Comparison of ENCODE assay signal across 9 mouse cellular contexts in the genomic region with DNA sequence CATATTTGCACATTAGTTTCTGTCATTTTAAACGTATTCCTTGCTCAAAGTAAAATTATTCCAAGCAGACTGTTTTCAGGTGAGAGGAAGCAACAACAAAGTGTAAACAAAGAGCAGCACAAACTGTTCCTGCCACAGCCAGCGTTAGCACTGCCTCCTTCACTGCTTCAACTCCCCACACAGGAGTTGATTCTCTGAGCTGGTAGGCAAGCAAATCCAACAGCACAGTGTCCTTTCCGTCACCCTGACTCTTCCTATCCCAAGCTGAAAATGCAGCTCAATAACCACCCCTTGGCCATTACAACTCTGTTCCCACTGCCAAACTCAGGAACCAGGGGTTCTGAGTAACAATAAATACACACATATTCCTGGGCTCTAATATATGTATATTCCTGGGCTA. TPM values are rescaled to one million over a fixed set of nuclear protein-coding genes. Genes with fewer than 3 reads are reported as not detected.
DNase-seq lines count a peak whose midpoint lies in the region; ATAC-seq lines count a peak whose summit lies in the region.
"Had no signal": no experiment of that assay in that cellular context is flagged by ENCODE, and none has a peak within 500 bp of the region (broad histone marks: within the 10 kb centered on the region; RNA-seq: fewer than 3 reads in every experiment).

No protein-coding gene starts in this region.

- DNase-seq in heart, postnatal 25 days (ENCODE audit: low spot score) = no peak
- peak; percentile 30 for DNase-seq in adipocyte (ENCODE audit: low spot score)
- peak; percentile 14 for DNase-seq in heart, postnatal 4 days
- DNase-seq in midbrain, embryonic 11.5 days (ENCODE audit: low spot score, missing footprints) = peak; percentile 89
- DNase-seq in cerebellum, adult 11-12 months = no peak
- no peak for DNase-seq in adrenal gland, adult 18-20 months (ENCODE audit: low spot score in 2 of 2)

- H3K4me1 ChIP-seq in heart, embryonic 11.5 days (ENCODE audit: control insufficient read depth, insufficient read depth, low read length) = peaks cover 18% of the 10 kb centered on the region
- peaks cover 16% of the 10 kb centered on the region for H3K4me1 ChIP-seq in midbrain, embryonic 11.5 days (ENCODE audit: control insufficient read depth, insufficient read depth, low read length)

- intact Hi-C loops in heart, postnatal 25 days (cut with DNase I) = loop anchor here (5.0 kb wide), 1 partner anchor 36 kb away; no protein-coding TSS in a partner anchor

- peak overlapping the region; percentile 48 for H3K4me3 ChIP-seq in heart, embryonic 11.5 days (ENCODE audit: low read depth, low read length)
- peak overlapping the region; percentile 10; the same call in 1 of the 2 replicates for H3K4me3 ChIP-seq in midbrain, embryonic 11.5 days (ENCODE audit: low read depth, low read length)

- WGBS in heart, embryonic 11.5 days (ENCODE audit: insufficient replicate concordance) = 14% methylated on average over 3 of the region's 3 CpGs
- WGBS in midbrain, embryonic 11.5 days = 25% methylated on average over 3 of the region's 3 CpGs

- H3K9me3 ChIP-seq in heart, embryonic 11.5 days (replicated peaks; ENCODE audit: control insufficient read depth, low read length) = no peaks in the 10 kb centered on the region
- H3K9me3 ChIP-seq in midbrain, embryonic 11.5 days (ENCODE audit: control insufficient read depth, low read length) = no peaks in the 10 kb centered on the region

- H3K27me3 ChIP-seq in heart, embryonic 11.5 days (ENCODE audit: control insufficient read depth, insufficient read depth, low read length) = no peaks in the 10 kb centered on the region
- no peaks in the 10 kb centered on the region; the same call in 1 of the 2 replicates for H3K27me3 ChIP-seq in midbrain, embryonic 11.5 days (ENCODE audit: control insufficient read depth, insufficient read depth, low read length)

- peak overlapping the region; percentile 72 for H3K4me2 ChIP-seq in heart, embryonic 11.5 days
- H3K4me2 ChIP-seq in midbrain, embryonic 11.5 days = peak overlapping the region; percentile 61

- no peaks in the 10 kb centered on the region for H3K36me3 ChIP-seq in heart, embryonic 11.5 days (ENCODE audit: control insufficient read depth, insufficient read depth, low read length)
- H3K36me3 ChIP-seq in midbrain, embryonic 11.5 days (ENCODE audit: control insufficient read depth, insufficient read depth, low read length) = no peaks in the 10 kb centered on the region

- H3K27ac ChIP-seq in heart, embryonic 11.5 days (ENCODE audit: low read depth, low read length) = no peak overlapping the region
- H3K27ac ChIP-seq in midbrain, embryonic 11.5 days (ENCODE audit: low read depth, low read length) = no peak overlapping the region
- H3K27ac ChIP-seq: macrophage had no signal

- no peak for ATAC-seq in heart, embryonic 11.5 days (replicated peaks; ENCODE audit: insufficient number of reproducible peaks, low FRiP score, low TSS enrichment)
- ATAC-seq in midbrain, embryonic 11.5 days (ENCODE audit: low FRiP score) = no peak
- no peak; the same call in 1 of the 2 replicates for ATAC-seq in frontal cortex, adult (ENCODE audit: low TSS enrichment)

- peak overlapping the region; percentile 61 for H3K9ac ChIP-seq in heart, embryonic 11.5 days (ENCODE audit: low read depth, low read length)
- H3K9ac ChIP-seq in midbrain, embryonic 11.5 days (ENCODE audit: low read length) = peak overlapping the region; percentile 6; the same call in 1 of the 2 replicates

RNA-seq across cellular contexts. Expression of a gene that starts 2.5 kb away (rescaled TPM):
- polyA plus RNA-seq in heart, embryonic 11.5 days (2014; fragmentation: Nextera tagmentation; extraction: Ambion mirVana) = 54.0 and 69.3 TPM in 2 replicates
- total RNA-seq in heart, postnatal 25 days (2021) = 10 to 100 TPM; 52.8 to 53.8 TPM
- 10 to 100 TPM; 78.7 to 82.8 TPM for total RNA-seq in heart, postnatal 4 days (2021)
- polyA plus RNA-seq in midbrain, embryonic 11.5 days (2014; fragmentation: Nextera tagmentation; extraction: Ambion mirVana) = 36.9 and 46.3 TPM in 2 replicates
- total RNA-seq in adrenal gland, adult 18-20 months (2021) = 100 to 1,000 TPM in 1 of 2 experiments, 10 to 100 TPM in 1; 81.8 to 117 TPM

Comparison
In these comparisons a context has a peak if more than half of its experiments do, and no peak if none do; other contexts are left out.
1. DNase-seq: peak in adipocyte (single experiment), heart, postnatal 4 days (single experiment) and midbrain, embryonic 11.5 days (single experiment); none in heart, postnatal 25 days (single experiment), cerebellum, adult 11-12 months (single experiment) and adrenal gland, adult 18-20 months (0 of 2).